Mouse (Mus musculus): Measurements from ENCODE around the gene Efcab12. TPM values are rescaled to one million over a fixed set of nuclear protein-coding genes. Genes with fewer than 3 reads are reported as not detected.
A peak's percentile ranks its signal among the peaks of the same experiment; 100 is the strongest.

Gene Efcab12
- total and polyA plus RNA-seq, 3 experiments: 0.27 to 0.90 TPM; not detected in 1

DNA sequence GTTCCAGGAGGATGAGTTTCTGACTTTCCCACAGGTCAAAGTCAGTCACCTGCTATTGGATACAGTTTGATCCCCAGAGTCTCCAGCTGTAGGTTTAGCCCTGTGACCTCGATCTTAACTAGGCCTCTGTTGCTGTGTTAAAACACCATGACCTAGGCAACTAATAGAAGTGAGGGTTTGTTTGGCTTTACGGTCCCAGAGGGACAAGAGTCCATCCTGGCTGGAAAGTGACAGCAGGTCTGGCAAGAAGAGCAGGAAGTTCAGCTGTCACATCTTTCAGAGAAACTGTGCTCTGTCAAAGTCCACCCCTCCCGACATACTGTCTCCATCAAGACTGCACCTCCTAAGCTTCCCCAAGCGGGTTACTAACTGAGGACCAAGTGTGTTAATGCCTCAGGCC is 67.4 kb downstream of the Efcab12 start:
- Histone ChIP-seq H3K27me3 (ENCODE audit: insufficient read depth, low read length) (no peaks in the 10 kb centered on the region), H3K4me1 (ENCODE audit: insufficient read depth, low read depth, low read length) (peaks cover 24% of the 10 kb centered on the region), H3K4me3 (ENCODE audit: low read depth, low read length) (no peak overlapping the region), H3K36me3 (replicated peaks) (no peaks in the 10 kb centered on the region), H3K9me3 (replicated peaks) (no peaks in the 10 kb centered on the region; the same call in 1 of the 2 replicates)
- DNase-seq (ENCODE audit: low spot score) (no peak), ATAC-seq (ENCODE audit: extremely low read depth, insufficient number of reproducible peaks, low FRiP score, poor library complexity, severe bottlenecking) (no peak)
- TF ChIP-seq TAL1 (conservative IDR thresholded peaks at IDR 0.05; ENCODE audit: low read depth, low read length): no peak
- no peak for TF ChIP-seq POLR2AphosphoS5 (IDR thresholded peaks at IDR 0.05; ENCODE audit: insufficient replicate concordance, low read depth, low read length)
- TF ChIP-seq CTCF (IDR thresholded peaks at IDR 0.05; ENCODE audit: low read depth, low read length): no peak
- no peak for TF ChIP-seq GATA2 (IDR thresholded peaks at IDR 0.05; ENCODE audit: borderline replicate concordance, low read depth, low read length)
- no peak for TF ChIP-seq GATA1 (IDR thresholded peaks at IDR 0.05; ENCODE audit: borderline replicate concordance, low read length)

DNA sequence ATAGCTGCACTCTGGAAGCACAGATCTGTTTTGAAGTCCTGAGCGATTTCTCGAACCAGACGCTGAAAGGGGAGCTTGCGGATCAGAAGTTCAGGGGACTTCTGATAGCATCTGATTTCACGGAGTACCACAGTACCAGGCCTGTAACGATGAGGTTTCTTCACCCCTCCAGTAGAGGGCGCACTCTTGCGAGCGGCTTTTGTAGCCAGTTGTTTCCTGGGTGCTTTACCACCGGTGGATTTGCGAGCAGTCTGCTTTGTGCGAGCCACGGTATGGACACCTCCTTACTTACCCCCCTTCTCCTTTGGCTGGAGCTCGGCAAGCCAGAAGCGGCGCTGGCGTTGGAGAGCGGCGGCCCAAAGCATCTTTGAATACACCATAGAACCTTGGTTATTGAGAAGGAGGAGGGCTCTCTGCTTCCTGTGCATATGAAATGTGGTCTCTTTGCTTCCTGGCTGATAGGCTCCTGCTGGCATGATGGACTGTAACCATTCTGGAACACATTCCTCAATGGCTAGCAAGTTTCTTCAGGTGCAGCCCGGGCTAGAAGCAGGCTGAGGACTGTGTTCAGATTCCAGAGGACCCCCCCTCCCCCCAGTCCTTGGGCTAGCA is 68.0 kb downstream of the Efcab12 start:
- DNase-seq (ENCODE audit: low spot score): no peak
- Histone ChIP-seq H3K4me1 (ENCODE audit: insufficient read depth, low read depth, low read length) (peaks cover 17% of the 10 kb centered on the region), H3K4me3 (ENCODE audit: low read depth, low read length) (no peak overlapping the region), H3K36me3 (replicated peaks) (no peaks in the 10 kb centered on the region), H3K9me3 (replicated peaks) (no peaks in the 10 kb centered on the region; the same call in 1 of the 2 replicates), H3K27me3 (ENCODE audit: insufficient read depth, low read length) (no peaks in the 10 kb centered on the region)
- no peak for ATAC-seq (ENCODE audit: extremely low read depth, insufficient number of reproducible peaks, low FRiP score, poor library complexity, severe bottlenecking)
- TF ChIP-seq TAL1 (conservative IDR thresholded peaks at IDR 0.05; ENCODE audit: low read depth, low read length) (no peak), POLR2AphosphoS5 (IDR thresholded peaks at IDR 0.05; ENCODE audit: insufficient replicate concordance, low read depth, low read length) (no peak), GATA2 (IDR thresholded peaks at IDR 0.05; ENCODE audit: borderline replicate concordance, low read depth, low read length) (no peak), CTCF (IDR thresholded peaks at IDR 0.05; ENCODE audit: low read depth, low read length) (no peak; the same call in 1 of the 2 replicates), GATA1 (IDR thresholded peaks at IDR 0.05; ENCODE audit: borderline replicate concordance, low read length) (no peak)

DNA sequence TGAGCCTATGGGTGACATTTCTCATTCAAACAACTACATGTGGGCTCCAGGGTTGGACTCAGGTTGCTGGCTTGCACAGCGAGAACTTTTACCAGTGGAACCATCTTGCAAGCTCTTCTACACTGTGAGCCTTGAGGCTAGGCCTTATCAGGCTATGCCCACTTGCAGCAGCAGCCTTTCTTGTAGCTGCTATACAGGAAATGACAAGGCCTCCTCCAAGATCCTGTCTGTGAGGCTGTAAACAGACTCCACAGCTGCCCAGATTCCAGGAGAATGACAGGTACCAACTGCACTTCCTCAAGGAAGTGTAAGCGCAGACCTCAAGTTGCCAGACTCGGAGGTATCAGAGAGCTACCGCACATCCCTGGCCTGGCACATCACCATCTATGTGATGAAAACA is 70.0 kb downstream of the Efcab12 start:
- 0 out of 2 replicates have a peak, but pooled peaks have one; percentile 46 for ATAC-seq (ENCODE audit: extremely low read depth, insufficient number of reproducible peaks, low FRiP score, poor library complexity, severe bottlenecking)
- H3K9me3 ChIP-seq (replicated peaks): no peaks in the 10 kb centered on the region; the same call in 1 of the 2 replicates
- TF ChIP-seq CTCF (IDR thresholded peaks at IDR 0.05; ENCODE audit: low read depth, low read length): no peak
- no peak for TF ChIP-seq GATA2 (IDR thresholded peaks at IDR 0.05; ENCODE audit: borderline replicate concordance, low read depth, low read length)
- no peak for TF ChIP-seq TAL1 (conservative IDR thresholded peaks at IDR 0.05; ENCODE audit: low read depth, low read length)
- no peak for TF ChIP-seq GATA1 (IDR thresholded peaks at IDR 0.05; ENCODE audit: borderline replicate concordance, low read length)
- TF ChIP-seq POLR2AphosphoS5 (IDR thresholded peaks at IDR 0.05; ENCODE audit: insufficient replicate concordance, low read depth, low read length): no peak
- no peak overlapping the region for H3K4me3 ChIP-seq (ENCODE audit: low read depth, low read length)
- peaks cover 20% of the 10 kb centered on the region for H3K4me1 ChIP-seq (ENCODE audit: insufficient read depth, low read depth, low read length)
- no peaks in the 10 kb centered on the region for H3K27me3 ChIP-seq (ENCODE audit: insufficient read depth, low read length)
- DNase-seq (ENCODE audit: low spot score): no peak
- no peaks in the 10 kb centered on the region for H3K36me3 ChIP-seq (replicated peaks)

GRCm38 (mm10) chr6:115767357-115767756 is 70.9 kb downstream of the Efcab12 start:
- no peak for DNase-seq (ENCODE audit: low spot score)

DNA sequence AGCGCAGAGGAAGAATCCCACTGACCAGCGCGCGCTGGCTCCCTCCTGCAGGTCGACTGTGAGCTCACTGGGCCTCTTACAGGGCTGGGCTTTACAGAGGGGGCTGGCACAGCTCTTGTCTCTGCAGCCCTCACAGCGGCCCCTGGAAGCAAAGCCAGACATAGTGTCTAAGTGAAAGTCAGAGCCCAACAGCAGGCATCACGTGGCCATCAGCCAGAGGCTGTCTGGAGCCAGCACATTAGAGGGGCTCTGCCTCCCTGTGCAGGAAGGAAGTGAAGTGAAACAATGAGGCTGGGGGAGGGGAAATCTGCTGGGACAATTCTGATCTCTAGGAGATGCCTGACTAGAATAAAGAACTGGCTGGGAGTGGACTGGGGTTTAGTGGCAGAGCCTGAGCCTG is 74.0 kb downstream of the Efcab12 start:
- TF ChIP-seq POLR2AphosphoS5 (IDR thresholded peaks at IDR 0.05; ENCODE audit: insufficient replicate concordance, low read depth, low read length) (no peak), GATA2 (IDR thresholded peaks at IDR 0.05; ENCODE audit: borderline replicate concordance, low read depth, low read length) (no peak), TAL1 (conservative IDR thresholded peaks at IDR 0.05; ENCODE audit: low read depth, low read length) (no peak), CTCF (IDR thresholded peaks at IDR 0.05; ENCODE audit: low read depth, low read length) (no peak), GATA1 (IDR thresholded peaks at IDR 0.05; ENCODE audit: borderline replicate concordance, low read length) (no peak)

More at GRCm38 (mm10) chr6:115767357-115767756, 70.9 kb downstream of the Efcab12 start:
- no peak for TF ChIP-seq GATA1 (IDR thresholded peaks at IDR 0.05; ENCODE audit: borderline replicate concordance, low read length)
- no peak for TF ChIP-seq TAL1 (conservative IDR thresholded peaks at IDR 0.05; ENCODE audit: low read depth, low read length)
- no peak for TF ChIP-seq POLR2AphosphoS5 (IDR thresholded peaks at IDR 0.05; ENCODE audit: insufficient replicate concordance, low read depth, low read length)
- no peak for TF ChIP-seq GATA2 (IDR thresholded peaks at IDR 0.05; ENCODE audit: borderline replicate concordance, low read depth, low read length)
- no peak for TF ChIP-seq CTCF (IDR thresholded peaks at IDR 0.05; ENCODE audit: low read depth, low read length)
- no peak overlapping the region for H3K4me3 ChIP-seq (ENCODE audit: low read depth, low read length)
- H3K9me3 ChIP-seq (replicated peaks): no peaks in the 10 kb centered on the region; the same call in 1 of the 2 replicates
- H3K36me3 ChIP-seq (replicated peaks): no peaks in the 10 kb centered on the region
- peaks cover 26% of the 10 kb centered on the region for H3K4me1 ChIP-seq (ENCODE audit: insufficient read depth, low read depth, low read length)
- no peaks in the 10 kb centered on the region for H3K27me3 ChIP-seq (ENCODE audit: insufficient read depth, low read length)
- ATAC-seq (ENCODE audit: extremely low read depth, insufficient number of reproducible peaks, low FRiP score, poor library complexity, severe bottlenecking): no peak

DNA sequence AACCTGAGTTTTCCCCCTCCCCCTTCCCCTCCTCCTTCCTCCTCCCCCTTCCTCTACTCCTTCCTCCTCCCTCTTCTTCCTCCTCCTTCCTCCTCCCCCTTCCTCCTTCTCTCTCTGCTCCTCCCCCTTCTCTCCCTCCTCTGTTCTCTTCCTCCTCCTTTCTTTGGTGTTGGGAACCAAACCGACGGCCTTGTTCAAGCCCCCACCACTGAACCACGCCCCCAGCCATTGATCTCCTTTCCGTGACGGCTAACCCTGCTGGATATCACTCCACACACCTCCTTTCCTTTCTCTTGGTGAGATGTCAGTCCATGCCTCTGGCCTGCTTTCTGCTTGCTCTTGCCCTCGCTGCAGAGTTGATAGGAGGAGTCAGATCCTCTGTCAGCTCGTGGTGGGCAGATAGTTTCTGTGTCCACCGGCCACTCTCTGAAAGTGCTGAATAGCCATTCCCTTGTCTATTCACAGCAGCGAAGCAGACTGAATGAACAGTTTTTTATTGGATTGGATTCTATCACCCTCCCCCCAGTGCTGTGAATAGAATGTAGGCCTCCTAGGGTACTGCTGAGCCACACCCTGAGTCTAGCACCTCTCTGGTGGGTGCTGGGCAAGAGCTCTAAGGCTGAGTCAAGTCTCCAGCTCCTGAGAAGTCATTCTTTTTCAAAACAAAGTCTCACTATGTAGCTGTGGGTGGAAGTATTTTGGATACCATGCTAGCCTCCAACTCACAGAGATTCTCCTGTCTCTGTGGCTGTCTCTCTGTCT is 76.0 kb downstream of the Efcab12 start, which contains the start of gene Tmem40:
Tmem40 (minus strand) TSS at position 416 of the 762 bp plus-strand sequence.
- peaks cover 63% of the 10 kb centered on the region for H3K4me1 ChIP-seq (ENCODE audit: insufficient read depth, low read depth, low read length)
- DNase-seq (ENCODE audit: low spot score) (peak; percentile 44), ATAC-seq (ENCODE audit: extremely low read depth, insufficient number of reproducible peaks, low FRiP score, poor library complexity, severe bottlenecking) (peak; percentile 56)
- H3K27me3 ChIP-seq (ENCODE audit: insufficient read depth, low read length): peaks cover 12% of the 10 kb centered on the region; the same call in 1 of the 2 replicates
- peak within 1 kb of the TSS; percentile 57; the same call in 1 of the 2 replicates for H3K4me3 ChIP-seq (ENCODE audit: low read depth, low read length)
- TF ChIP-seq CTCF (IDR thresholded peaks at IDR 0.05; ENCODE audit: low read depth, low read length): no peak
- no peak for TF ChIP-seq POLR2AphosphoS5 (IDR thresholded peaks at IDR 0.05; ENCODE audit: insufficient replicate concordance, low read depth, low read length)
- no peak for TF ChIP-seq GATA1 (IDR thresholded peaks at IDR 0.05; ENCODE audit: borderline replicate concordance, low read length)
- TF ChIP-seq TAL1 (conservative IDR thresholded peaks at IDR 0.05; ENCODE audit: low read depth, low read length): no peak
- TF ChIP-seq GATA2 (IDR thresholded peaks at IDR 0.05; ENCODE audit: borderline replicate concordance, low read depth, low read length): no peak
- peaks cover 2% of the 10 kb centered on the region; the same call in 1 of the 2 replicates for H3K9me3 ChIP-seq (replicated peaks)
- no peaks in the 10 kb centered on the region for H3K36me3 ChIP-seq (replicated peaks)

More for the DNA sequence above, 74.0 kb downstream of the Efcab12 start:
- H3K4me3 ChIP-seq (ENCODE audit: low read depth, low read length): peak overlapping the region; percentile 37; the same call in 1 of the 2 replicates
- H3K4me1 ChIP-seq (ENCODE audit: insufficient read depth, low read depth, low read length): peaks cover 53% of the 10 kb centered on the region
- H3K27me3 ChIP-seq (ENCODE audit: insufficient read depth, low read length): 0 out of 2 replicates have a peak, but pooled peaks cover 2% of the 10 kb centered on the region
- peak; percentile 59 for DNase-seq (ENCODE audit: low spot score)
- H3K9me3 ChIP-seq (replicated peaks): peaks cover 2% of the 10 kb centered on the region; the same call in 1 of the 2 replicates
- ATAC-seq (ENCODE audit: extremely low read depth, insufficient number of reproducible peaks, low FRiP score, poor library complexity, severe bottlenecking): peak; percentile 68
- no peaks in the 10 kb centered on the region for H3K36me3 ChIP-seq (replicated peaks)
